Mouse (Mus musculus) spleen, postnatal 14 days (tissue): Measurements from ENCODE around the gene Bcl11b.

Experiments used
- DNase-seq, 2 experiments: peaks; one replicate each; pipeline ENCODE4 v3.0.0; 2021 to 2022; ENCODE audit warnings: low spot score in 2 of 2

Bcl11b gene

GRCm38 (mm10) chr12:107934831-107935437, 68.5 kb downstream of the Bcl11b start:
- no peak for DNase-seq

- DNase-seq = no peak
These were observed 71.3 kb downstream of the Bcl11b start for GRCm38 (mm10) chr12:107932140-107932539.

GRCm38 (mm10) chr12:107931476-107931875, 71.9 kb downstream of the Bcl11b start:
- DNase-seq = no peak

- DNase-seq = no peak
These were observed 72.6 kb downstream of the Bcl11b start for GRCm38 (mm10) chr12:107930611-107931350.

- no peak for DNase-seq
These were observed 74.5 kb downstream of the Bcl11b start for GRCm38 (mm10) chr12:107928905-107929304.

- DNase-seq = no peak
These were observed 74.9 kb downstream of the Bcl11b start for GRCm38 (mm10) chr12:107928464-107928901.

GRCm38 (mm10) chr12:107927961-107928431, 75.4 kb downstream of the Bcl11b start:
- DNase-seq = no peak

GRCm38 (mm10) chr12:107926074-107926855, 77.1 kb downstream of the Bcl11b start:
- no peak for DNase-seq

- DNase-seq = no peak
These were observed 78.7 kb downstream of the Bcl11b start for GRCm38 (mm10) chr12:107924696-107925095.

- no peak for DNase-seq
These were observed 79.4 kb downstream of the Bcl11b start for GRCm38 (mm10) chr12:107923963-107924362.

- no peak for DNase-seq
These were observed 81.2 kb downstream of the Bcl11b start for GRCm38 (mm10) chr12:107922180-107922579.

- DNase-seq = no peak
These were observed 81.8 kb downstream of the Bcl11b start for GRCm38 (mm10) chr12:107921566-107921965.

GRCm38 (mm10) chr12:107921154-107921553, 82.2 kb downstream of the Bcl11b start:
- no peak for DNase-seq

- DNase-seq = no peak
These were observed 82.7 kb downstream of the Bcl11b start for GRCm38 (mm10) chr12:107920716-107921115.

GRCm38 (mm10) chr12:107920076-107920475, 83.3 kb downstream of the Bcl11b start:
- DNase-seq = no peak

GRCm38 (mm10) chr12:107918779-107919178, 84.6 kb downstream of the Bcl11b start:
- DNase-seq = no peak

- DNase-seq = no peak
These were observed 87.4 kb downstream of the Bcl11b start for GRCm38 (mm10) chr12:107916008-107916407.

GRCm38 (mm10) chr12:107915396-107915795, 88.0 kb downstream of the Bcl11b start:
- DNase-seq = no peak

- DNase-seq = no peak
These were observed 94.6 kb downstream of the Bcl11b start for GRCm38 (mm10) chr12:107908826-107909225.

GRCm38 (mm10) chr12:107905333-107905732, 98.1 kb downstream of the Bcl11b start:
- DNase-seq = no peak

GRCm38 (mm10) chr12:107904457-107904856, 98.9 kb downstream of the Bcl11b start:
- no peak for DNase-seq

- no peak for DNase-seq
These were observed 99.5 kb downstream of the Bcl11b start for GRCm38 (mm10) chr12:107903949-107904348.
